In genomic region chr9:98986476-98987096, GRCm38 (mm10) we compare ENCODE assay signal across 8 mouse cellular contexts. TPM values are rescaled to one million over a fixed set of nuclear protein-coding genes. Genes with fewer than 3 reads are reported as not detected.
A peak's percentile ranks its signal among the peaks of the same experiment; 100 is the strongest.
DNase-seq lines count a peak whose midpoint lies in the region; ATAC-seq and TF ChIP-seq lines count a peak whose summit lies in the region.

No protein-coding gene starts in this region.

- H3K9me3 ChIP-seq in ES-E14 (ENCODE audit: control insufficient read depth, insufficient read depth, low read depth, low read length): no peaks in the 10 kb centered on the region
- no peaks in the 10 kb centered on the region for H3K9me3 ChIP-seq in embryonic facial prominence, embryonic 14.5 days (ENCODE audit: control insufficient read depth, low read length)
- H3K9me3 ChIP-seq in limb, embryonic 13.5 days: no peaks in the 10 kb centered on the region
- H3K9me3 ChIP-seq in neural tube, embryonic 15.5 days (replicated peaks): no peaks in the 10 kb centered on the region

- no peaks in the 10 kb centered on the region for H3K27me3 ChIP-seq in kidney, adult 2 months (replicated peaks; ENCODE audit: control insufficient read depth, insufficient read depth, low read length)
- peaks cover 7% of the 10 kb centered on the region for H3K27me3 ChIP-seq in embryonic facial prominence, embryonic 14.5 days (replicated peaks; ENCODE audit: control insufficient read depth, insufficient read depth, low read length)
- peaks cover 22% of the 10 kb centered on the region; the same call in 1 of the 2 replicates for H3K27me3 ChIP-seq in limb, embryonic 13.5 days
- H3K27me3 ChIP-seq in neural tube, embryonic 15.5 days (replicated peaks): 0 out of 2 replicates have a peak, but pooled peaks cover 3% of the 10 kb centered on the region

- H3K4me3 ChIP-seq in kidney, adult 2 months (ENCODE audit: insufficient read depth, low read depth, low read length): peak overlapping the region; percentile 96
- peak overlapping the region; percentile 71 to 84 for H3K4me3 ChIP-seq in ES-E14 (ENCODE audit: insufficient read depth in 1 of 2, low read depth in 1 of 2, low read length in 2 of 2, poor library complexity in 1 of 2, severe bottlenecking in 1 of 2)
- H3K4me3 ChIP-seq in embryonic facial prominence, embryonic 14.5 days (ENCODE audit: low read depth, low read length): peak overlapping the region; percentile 83
- H3K4me3 ChIP-seq in limb, embryonic 13.5 days: peak overlapping the region; percentile 70
- H3K4me3 ChIP-seq in neural tube, embryonic 15.5 days (replicated peaks): peak overlapping the region; percentile 91

- no peak for TF ChIP-seq POLR2A in kidney, adult 2 months (IDR thresholded peaks at IDR 0.05; ENCODE audit: low read depth, low read length)

- peak overlapping the region; percentile 88 for H3K4me2 ChIP-seq in embryonic facial prominence, embryonic 14.5 days (ENCODE audit: low read depth, low read length)
- peak overlapping the region; percentile 77 for H3K4me2 ChIP-seq in limb, embryonic 13.5 days (replicated peaks)
- peak overlapping the region; percentile 73 for H3K4me2 ChIP-seq in neural tube, embryonic 15.5 days

- peaks cover 4% of the 10 kb centered on the region; the same call in 1 of the 2 replicates for H3K4me1 ChIP-seq in kidney, adult 2 months (ENCODE audit: control insufficient read depth, insufficient read depth, low read length)
- H3K4me1 ChIP-seq in ES-E14 (ENCODE audit: control insufficient read depth in 2 of 2, insufficient read depth in 2 of 2, low read length in 2 of 2, poor library complexity in 1 of 2): peaks cover 0 to 8% of the 10 kb centered on the region in 2 experiments; a peak in 1 of 4 replicates
- peaks cover 6% of the 10 kb centered on the region; the same call in 1 of the 2 replicates for H3K4me1 ChIP-seq in embryonic facial prominence, embryonic 14.5 days (ENCODE audit: control insufficient read depth, insufficient read depth, low read length)
- H3K4me1 ChIP-seq in limb, embryonic 13.5 days: peaks cover 18% of the 10 kb centered on the region
- H3K4me1 ChIP-seq in neural tube, embryonic 15.5 days: peaks cover 20% of the 10 kb centered on the region

- TF ChIP-seq CTCF in kidney, adult 2 months (conservative IDR thresholded peaks at IDR 0.05; ENCODE audit: insufficient read depth, insufficient read length, low read depth, low read length): no peak

- peak overlapping the region; percentile 89 for H3K9ac ChIP-seq in ES-E14 (ENCODE audit: insufficient read depth, low read depth, low read length, poor library complexity, severe bottlenecking)
- peak overlapping the region; percentile 77 for H3K9ac ChIP-seq in embryonic facial prominence, embryonic 14.5 days (ENCODE audit: low read depth, low read length)
- H3K9ac ChIP-seq in limb, embryonic 13.5 days: peak overlapping the region; percentile 78
- peak overlapping the region; percentile 80 for H3K9ac ChIP-seq in neural tube, embryonic 15.5 days (replicated peaks)

- WGBS in kidney, adult 2 months: 1% methylated on average over 50 of the region's 50 CpGs
- under 1% methylated on average over 38 of the region's 50 CpGs for WGBS in embryonic facial prominence, embryonic 14.5 days
- WGBS in limb, embryonic 13.5 days: under 1% methylated on average over 48 of the region's 50 CpGs
- under 1% methylated on average over 50 of the region's 50 CpGs for WGBS in neural tube, embryonic 15.5 days

- in situ Hi-C loops in ES-E14 (cut with MboI; ENCODE audit: low sequenced_read_pairs in 2 of 2, unreplicated experiment in 2 of 2): no loop called here

- DNase-seq in kidney, adult 2 months: no peak
- DNase-seq in kidney, postnatal 10 days: no peak
- no peak for DNase-seq in ES-E14 (ENCODE audit: low read depth, low spot score)
- no peak for DNase-seq in embryonic facial prominence, embryonic 14.5 days (ENCODE audit: low spot score)
- DNase-seq in right cerebral cortex, postnatal 14 days: no peak
- no peak for DNase-seq in cerebellum, postnatal 4 days (ENCODE audit: low spot score in 2 of 2)

- peak; percentile 32 for ATAC-seq in embryonic facial prominence, embryonic 14.5 days (ENCODE audit: low read depth)
- ATAC-seq in limb, embryonic 13.5 days (ENCODE audit: low FRiP score, low read depth): peak; percentile 70
- ATAC-seq in neural tube, embryonic 15.5 days (ENCODE audit: low FRiP score): peak; percentile 69

- no peaks in the 10 kb centered on the region for H3K36me3 ChIP-seq in kidney, adult 2 months (ENCODE audit: control insufficient read depth, insufficient read depth, low read length)
- H3K36me3 ChIP-seq in ES-E14 (ENCODE audit: control insufficient read depth, insufficient read depth, low read length, poor library complexity, severe bottlenecking): no peaks in the 10 kb centered on the region
- no peaks in the 10 kb centered on the region for H3K36me3 ChIP-seq in embryonic facial prominence, embryonic 14.5 days (ENCODE audit: control insufficient read depth, insufficient read depth, low read length)
- H3K36me3 ChIP-seq in limb, embryonic 13.5 days: no peaks in the 10 kb centered on the region
- no peaks in the 10 kb centered on the region for H3K36me3 ChIP-seq in neural tube, embryonic 15.5 days

- H3K27ac ChIP-seq in kidney, adult 2 months (ENCODE audit: insufficient read depth, low read depth, low read length): no peak overlapping the region
- no peak overlapping the region for H3K27ac ChIP-seq in ES-E14 (ENCODE audit: insufficient read depth, low read depth, low read length, poor library complexity, severe bottlenecking)
- no peak overlapping the region for H3K27ac ChIP-seq in embryonic facial prominence, embryonic 14.5 days (replicated peaks; ENCODE audit: low read depth, low read length)
- no peak overlapping the region for H3K27ac ChIP-seq in limb, embryonic 13.5 days
- peak overlapping the region; percentile 80 for H3K27ac ChIP-seq in neural tube, embryonic 15.5 days (replicated peaks)

TF ChIP-seq in ES-E14, 5 proteins besides CTCF, POLR2A, EP300 and RAD21:
- peak; percentile 55; the same call in 1 of the 2 replicates for TF ChIP-seq HCFC1 (IDR thresholded peaks at IDR 0.05; ENCODE audit: borderline replicate concordance, insufficient read depth, low read length)
- no peak for TF ChIP-seq ZNF384 (IDR thresholded peaks at IDR 0.05; ENCODE audit: low read depth, low read length)

RNA-seq across cellular contexts. Expression of gene Faim, which starts 0.4 kb away (rescaled TPM):
- 3.5 and 4.5 TPM in 2 replicates for polyA plus RNA-seq in kidney, adult 2 months (2012; rRNA removed)
- total RNA-seq in ES-E14 (2012; rRNA removed): 26.0 and 30.9 TPM in 2 replicates
- 39.7 and 43.5 TPM in 2 replicates for polyA plus RNA-seq in embryonic facial prominence, embryonic 14.5 days (2014; fragmentation: Nextera tagmentation; extraction: Ambion mirVana)
- polyA plus RNA-seq in limb, embryonic 13.5 days (2015; fragmentation: Nextera tagmentation; extraction: Ambion mirVana): 44.2 and 44.4 TPM in 2 replicates
- 106 and 117 TPM in 2 replicates for polyA plus RNA-seq in neural tube, embryonic 15.5 days (2015; fragmentation: Nextera tagmentation; extraction: Ambion mirVana)

RNA-seq across cellular contexts. Expression of gene Foxl2, which starts 31.5 kb away (rescaled TPM):
- not detected in 2 replicates for polyA plus RNA-seq in kidney, adult 2 months (2012; rRNA removed)
- total RNA-seq in ES-E14 (2012; rRNA removed): 0.36 TPM in 1 of 2 replicates, not detected in the other
- polyA plus RNA-seq in embryonic facial prominence, embryonic 14.5 days (2014; fragmentation: Nextera tagmentation; extraction: Ambion mirVana): 1.0 and 1.5 TPM in 2 replicates
- not detected in 2 replicates for polyA plus RNA-seq in limb, embryonic 13.5 days (2015; fragmentation: Nextera tagmentation; extraction: Ambion mirVana)
- 0.49 and 0.55 TPM in 2 replicates for polyA plus RNA-seq in neural tube, embryonic 15.5 days (2015; fragmentation: Nextera tagmentation; extraction: Ambion mirVana)

RNA-seq across cellular contexts. Expression of gene Gm1123, which starts 48.9 kb away (rescaled TPM):
- polyA plus RNA-seq in kidney, adult 2 months (2012; rRNA removed): 0.25 and 0.37 TPM in 2 replicates
- total RNA-seq in ES-E14 (2012; rRNA removed): not detected in 2 replicates
- not detected in 2 replicates for polyA plus RNA-seq in embryonic facial prominence, embryonic 14.5 days (2014; fragmentation: Nextera tagmentation; extraction: Ambion mirVana)
- 0.11 TPM in 1 of 2 replicates, not detected in the other for polyA plus RNA-seq in limb, embryonic 13.5 days (2015; fragmentation: Nextera tagmentation; extraction: Ambion mirVana)
- polyA plus RNA-seq in neural tube, embryonic 15.5 days (2015; fragmentation: Nextera tagmentation; extraction: Ambion mirVana): 0.50 TPM in 1 of 2 replicates, not detected in the other
